Mouse (Mus musculus) Muller cell, postnatal 12 days (primary cell): ENCODE results near the gene Srrm1.
"Not testable (repeated sequence)": the region's sequence is repeated elsewhere in the genome, so short reads cannot be mapped to it uniquely, and the experiment has no call there.

ENCODE experiments used
- DNase-seq: peaks from one replicate; pipeline ENCODE4 v3.0.0-alpha.2; 2015; ENCODE audit errors: inconsistent ontology term

Srrm1 gene

GRCm38 (mm10) chr4:135301166-135301565 is 52.0 kb downstream of the Srrm1 start:
- DNase-seq, result peak; percentile 71

- no peak for DNase-seq
These were observed 52.7 kb downstream of the Srrm1 start for GRCm38 (mm10) chr4:135300248-135301041.

GRCm38 (mm10) chr4:135298680-135299079 is 54.4 kb downstream of the Srrm1 start:
- DNase-seq, result peak; percentile 30

- DNase-seq, result peak; percentile 91
These were observed 55.1 kb downstream of the Srrm1 start for GRCm38 (mm10) chr4:135297931-135298546.

GRCm38 (mm10) chr4:135297146-135297545 is 56.0 kb downstream of the Srrm1 start:
- DNase-seq, result no peak

- DNase-seq, result no peak
These were observed 56.6 kb downstream of the Srrm1 start for GRCm38 (mm10) chr4:135296565-135296964.

GRCm38 (mm10) chr4:135293813-135294212 is 59.3 kb downstream of the Srrm1 start:
- no peak for DNase-seq

- DNase-seq, result no peak
These were observed 60.5 kb downstream of the Srrm1 start for GRCm38 (mm10) chr4:135292477-135293089.

- no peak for DNase-seq
These were observed 61.3 kb downstream of the Srrm1 start for GRCm38 (mm10) chr4:135291841-135292240.

- no peak for DNase-seq
These were observed 61.9 kb downstream of the Srrm1 start for GRCm38 (mm10) chr4:135291199-135291598.

GRCm38 (mm10) chr4:135287975-135288374 is 65.1 kb downstream of the Srrm1 start:
- no peak for DNase-seq

- peak; percentile 58 for DNase-seq
These were observed 66.2 kb downstream of the Srrm1 start for GRCm38 (mm10) chr4:135286833-135287395.

- DNase-seq, result no peak
These were observed 67.0 kb downstream of the Srrm1 start for GRCm38 (mm10) chr4:135286033-135286622.

- DNase-seq, result no peak
These were observed 67.7 kb downstream of the Srrm1 start for GRCm38 (mm10) chr4:135285436-135285835.

GRCm38 (mm10) chr4:135283875-135284274 is 69.2 kb downstream of the Srrm1 start:
- no peak for DNase-seq

- no peak for DNase-seq
These were observed 69.7 kb downstream of the Srrm1 start for GRCm38 (mm10) chr4:135283417-135283816.

- peak; percentile 59 for DNase-seq
These were observed 70.3 kb downstream of the Srrm1 start for GRCm38 (mm10) chr4:135282651-135283290.

- not testable (repeated sequence) for DNase-seq
These were observed 73.1 kb downstream of the Srrm1 start for GRCm38 (mm10) chr4:135280016-135280415.

- peak; percentile 74 for DNase-seq
These were observed 76.3 kb downstream of the Srrm1 start for GRCm38 (mm10) chr4:135276681-135277379.

GRCm38 (mm10) chr4:135274761-135275160 is 78.4 kb downstream of the Srrm1 start:
- DNase-seq, result no peak

- no peak for DNase-seq
These were observed 79.8 kb downstream of the Srrm1 start for GRCm38 (mm10) chr4:135273307-135273682.
